Mouse (Mus musculus): ENCODE measurements around the gene Htr1f. TPM values are rescaled to one million over a fixed set of nuclear protein-coding genes. Genes with fewer than 3 reads are reported as not detected.
A peak's percentile ranks its signal among the peaks of the same experiment; 100 is the strongest.

Gene Htr1f
- polyA plus RNA-seq, 1 experiment from 2014 or later, result 0.31 TPM

GRCm38 (mm10) chr16:64987564-64987963 is 118.1 kb downstream of the Htr1f start:
- no peak for ATAC-seq (ENCODE audit: low FRiP score)
- Histone ChIP-seq H3K4me2 (no peak overlapping the region), H3K36me3 (ENCODE audit: control insufficient read depth, insufficient read depth, low read length) (no peaks in the 10 kb centered on the region), H3K9ac (ENCODE audit: low read length) (no peak overlapping the region), H3K27ac (ENCODE audit: low read depth, low read length) (no peak overlapping the region), H3K27me3 (ENCODE audit: control insufficient read depth, insufficient read depth, low read length) (no peaks in the 10 kb centered on the region), H3K4me3 (ENCODE audit: low read depth, low read length) (no peak overlapping the region), H3K4me1 (ENCODE audit: control insufficient read depth, insufficient read depth, low read length) (no peaks in the 10 kb centered on the region), H3K9me3 (ENCODE audit: control insufficient read depth, low read length) (no peaks in the 10 kb centered on the region)
- WGBS, result 93% methylated on average over 6 of the region's 6 CpGs
- peak; percentile 39 for DNase-seq (ENCODE audit: low spot score, missing footprints)

GRCm38 (mm10) chr16:64987049-64987448 is 118.6 kb downstream of the Htr1f start:
- no peak overlapping the region for H3K4me3 ChIP-seq (ENCODE audit: low read depth, low read length)
- no peak overlapping the region for H3K27ac ChIP-seq (ENCODE audit: low read depth, low read length)
- no peaks in the 10 kb centered on the region for H3K36me3 ChIP-seq (ENCODE audit: control insufficient read depth, insufficient read depth, low read length)
- WGBS, result 67% methylated on average over 2 of the region's 2 CpGs
- no peaks in the 10 kb centered on the region for H3K9me3 ChIP-seq (ENCODE audit: control insufficient read depth, low read length)
- no peak overlapping the region for H3K4me2 ChIP-seq
- ATAC-seq (ENCODE audit: low FRiP score) (no peak), DNase-seq (ENCODE audit: low spot score, missing footprints) (peak; percentile 49)
- no peaks in the 10 kb centered on the region for H3K4me1 ChIP-seq (ENCODE audit: control insufficient read depth, insufficient read depth, low read length)
- H3K27me3 ChIP-seq (ENCODE audit: control insufficient read depth, insufficient read depth, low read length), result no peaks in the 10 kb centered on the region
- H3K9ac ChIP-seq (ENCODE audit: low read length), result no peak overlapping the region

GRCm38 (mm10) chr16:64974636-64975035 is 131.0 kb downstream of the Htr1f start:
- Histone ChIP-seq H3K4me1 (ENCODE audit: control insufficient read depth, insufficient read depth, low read length) (no peaks in the 10 kb centered on the region), H3K27me3 (ENCODE audit: control insufficient read depth, insufficient read depth, low read length) (no peaks in the 10 kb centered on the region), H3K36me3 (ENCODE audit: control insufficient read depth, insufficient read depth, low read length) (no peaks in the 10 kb centered on the region), H3K27ac (ENCODE audit: low read depth, low read length) (no peak overlapping the region), H3K4me3 (ENCODE audit: low read depth, low read length) (no peak overlapping the region), H3K9ac (ENCODE audit: low read length) (no peak overlapping the region), H3K4me2 (no peak overlapping the region), H3K9me3 (ENCODE audit: control insufficient read depth, low read length) (no peaks in the 10 kb centered on the region)
- WGBS, result 87% methylated on average over 5 of the region's 5 CpGs
- no peak for DNase-seq (ENCODE audit: low spot score, missing footprints)
- no peak for ATAC-seq (ENCODE audit: low FRiP score)

- Histone ChIP-seq H3K9ac (ENCODE audit: low read length) (no peak overlapping the region), H3K27ac (ENCODE audit: low read depth, low read length) (no peak overlapping the region), H3K4me2 (no peak overlapping the region), H3K4me3 (ENCODE audit: low read depth, low read length) (no peak overlapping the region), H3K4me1 (ENCODE audit: control insufficient read depth, insufficient read depth, low read length) (no peaks in the 10 kb centered on the region), H3K9me3 (ENCODE audit: control insufficient read depth, low read length) (no peaks in the 10 kb centered on the region), H3K36me3 (ENCODE audit: control insufficient read depth, insufficient read depth, low read length) (no peaks in the 10 kb centered on the region), H3K27me3 (ENCODE audit: control insufficient read depth, insufficient read depth, low read length) (no peaks in the 10 kb centered on the region)
- ATAC-seq (ENCODE audit: low FRiP score) (no peak), DNase-seq (ENCODE audit: low spot score, missing footprints) (peak; percentile 78)
- 81% methylated on average over 4 of the region's 4 CpGs for WGBS
Measured at GRCm38 (mm10) chr16:64973533-64974305, 131.9 kb downstream of the Htr1f start.

- no peaks in the 10 kb centered on the region for H3K9me3 ChIP-seq (ENCODE audit: control insufficient read depth, low read length)
Measured at GRCm38 (mm10) chr16:64961690-64962089, 144.0 kb downstream of the Htr1f start.

GRCm38 (mm10) chr16:64941646-64942195 is 163.9 kb downstream of the Htr1f start:
- no peaks in the 10 kb centered on the region for H3K4me1 ChIP-seq (ENCODE audit: control insufficient read depth, insufficient read depth, low read length)
- H3K36me3 ChIP-seq (ENCODE audit: control insufficient read depth, insufficient read depth, low read length), result no peaks in the 10 kb centered on the region
- ATAC-seq (ENCODE audit: low FRiP score) (no peak), DNase-seq (ENCODE audit: low spot score, missing footprints) (no peak)
- WGBS, result 89% methylated on average over 5 of the region's 5 CpGs
- no peaks in the 10 kb centered on the region for H3K27me3 ChIP-seq (ENCODE audit: control insufficient read depth, insufficient read depth, low read length)
- H3K9me3 ChIP-seq (ENCODE audit: control insufficient read depth, low read length), result no peaks in the 10 kb centered on the region
- H3K4me2 ChIP-seq, result no peak overlapping the region
- no peak overlapping the region for H3K9ac ChIP-seq (ENCODE audit: low read length)
- no peak overlapping the region for H3K27ac ChIP-seq (ENCODE audit: low read depth, low read length)
- no peak overlapping the region for H3K4me3 ChIP-seq (ENCODE audit: low read depth, low read length)

More at GRCm38 (mm10) chr16:64961690-64962089, 144.0 kb downstream of the Htr1f start:
- Histone ChIP-seq H3K4me2 (no peak overlapping the region), H3K4me1 (ENCODE audit: control insufficient read depth, insufficient read depth, low read length) (no peaks in the 10 kb centered on the region), H3K4me3 (ENCODE audit: low read depth, low read length) (no peak overlapping the region), H3K9ac (ENCODE audit: low read length) (no peak overlapping the region), H3K27ac (ENCODE audit: low read depth, low read length) (no peak overlapping the region), H3K27me3 (ENCODE audit: control insufficient read depth, insufficient read depth, low read length) (no peaks in the 10 kb centered on the region), H3K36me3 (ENCODE audit: control insufficient read depth, insufficient read depth, low read length) (no peaks in the 10 kb centered on the region)
- DNase-seq (ENCODE audit: low spot score, missing footprints) (peak; percentile 77), ATAC-seq (ENCODE audit: low FRiP score) (no peak)
- WGBS, result 94% methylated on average over 4 of the region's 4 CpGs

- ATAC-seq (ENCODE audit: low FRiP score), result no peak
- no peaks in the 10 kb centered on the region for H3K9me3 ChIP-seq (ENCODE audit: control insufficient read depth, low read length)
Measured at GRCm38 (mm10) chr16:64934793-64935192, 170.9 kb downstream of the Htr1f start.

GRCm38 (mm10) chr16:64934011-64934410 is 171.6 kb downstream of the Htr1f start:
- DNase-seq (ENCODE audit: low spot score, missing footprints), result no peak
- Histone ChIP-seq H3K36me3 (ENCODE audit: control insufficient read depth, insufficient read depth, low read length) (no peaks in the 10 kb centered on the region), H3K9ac (ENCODE audit: low read length) (no peak overlapping the region), H3K27ac (ENCODE audit: low read depth, low read length) (no peak overlapping the region), H3K27me3 (ENCODE audit: control insufficient read depth, insufficient read depth, low read length) (no peaks in the 10 kb centered on the region), H3K4me2 (no peak overlapping the region), H3K4me3 (ENCODE audit: low read depth, low read length) (no peak overlapping the region), H3K9me3 (ENCODE audit: control insufficient read depth, low read length) (no peaks in the 10 kb centered on the region), H3K4me1 (ENCODE audit: control insufficient read depth, insufficient read depth, low read length) (no peaks in the 10 kb centered on the region)
- 77% methylated on average over 1 of the region's 1 CpGs for WGBS
- no peak for ATAC-seq (ENCODE audit: low FRiP score)

More at GRCm38 (mm10) chr16:64934793-64935192, 170.9 kb downstream of the Htr1f start:
- Histone ChIP-seq H3K4me1 (ENCODE audit: control insufficient read depth, insufficient read depth, low read length) (no peaks in the 10 kb centered on the region), H3K4me2 (no peak overlapping the region), H3K27ac (ENCODE audit: low read depth, low read length) (no peak overlapping the region), H3K9ac (ENCODE audit: low read length) (no peak overlapping the region), H3K36me3 (ENCODE audit: control insufficient read depth, insufficient read depth, low read length) (no peaks in the 10 kb centered on the region), H3K27me3 (ENCODE audit: control insufficient read depth, insufficient read depth, low read length) (no peaks in the 10 kb centered on the region), H3K4me3 (ENCODE audit: low read depth, low read length) (no peak overlapping the region)
- WGBS, result 92% methylated on average over 1 of the region's 1 CpGs
- DNase-seq (ENCODE audit: low spot score, missing footprints), result no peak

- no peak overlapping the region for H3K4me3 ChIP-seq (ENCODE audit: low read depth, low read length)
- 64% methylated on average over 9 of the region's 9 CpGs for WGBS
- no peaks in the 10 kb centered on the region for H3K27me3 ChIP-seq (ENCODE audit: control insufficient read depth, insufficient read depth, low read length)
- no peaks in the 10 kb centered on the region for H3K4me1 ChIP-seq (ENCODE audit: control insufficient read depth, insufficient read depth, low read length)
- no peaks in the 10 kb centered on the region for H3K9me3 ChIP-seq (ENCODE audit: control insufficient read depth, low read length)
- no peaks in the 10 kb centered on the region for H3K36me3 ChIP-seq (ENCODE audit: control insufficient read depth, insufficient read depth, low read length)
- DNase-seq (ENCODE audit: low spot score, missing footprints) (no peak), ATAC-seq (ENCODE audit: low FRiP score) (no peak)
- H3K9ac ChIP-seq (ENCODE audit: low read length), result no peak overlapping the region
- no peak overlapping the region for H3K27ac ChIP-seq (ENCODE audit: low read depth, low read length)
- H3K4me2 ChIP-seq, result no peak overlapping the region
Measured at GRCm38 (mm10) chr16:64923500-64923899, 182.2 kb downstream of the Htr1f start.
